Mouse (Mus musculus): ENCODE measurements around the gene Zfand2b.

Zfand2b gene

GRCm38 (mm10) chr1:75212542-75212941, 44.1 kb downstream of the Zfand2b start:
- DNase-seq (ENCODE audit: low spot score in 2 of 2), result peak in 1 of 2 experiments; percentile 31

- DNase-seq (ENCODE audit: low spot score in 2 of 2), result peak in 1 of 2 experiments; percentile 45
Observed at GRCm38 (mm10) chr1:75213096-75213495, 44.6 kb downstream of the Zfand2b start.

- no peak for DNase-seq (ENCODE audit: low spot score in 2 of 2)
Observed at GRCm38 (mm10) chr1:75214442-75214841, 46.0 kb downstream of the Zfand2b start.

- no peak for DNase-seq (ENCODE audit: low spot score in 2 of 2)
Observed at GRCm38 (mm10) chr1:75214886-75215285, 46.4 kb downstream of the Zfand2b start.

- no peak for DNase-seq (ENCODE audit: low spot score in 2 of 2)
Observed at GRCm38 (mm10) chr1:75215785-75216184, 47.3 kb downstream of the Zfand2b start.

- DNase-seq (ENCODE audit: low spot score in 2 of 2), result peak; percentile 52 to 70
Observed at GRCm38 (mm10) chr1:75216797-75217585, 48.5 kb downstream of the Zfand2b start.

- DNase-seq (ENCODE audit: low spot score in 2 of 2), result no peak
Observed at GRCm38 (mm10) chr1:75217893-75218226, 49.4 kb downstream of the Zfand2b start.

GRCm38 (mm10) chr1:75218227-75219001, 50.0 kb downstream of the Zfand2b start:
- peak; percentile 76 to 85 for DNase-seq (ENCODE audit: low spot score in 2 of 2)

- DNase-seq (ENCODE audit: low spot score in 2 of 2), result peak; percentile 98 to 99
Observed at GRCm38 (mm10) chr1:75219078-75219477, 50.6 kb downstream of the Zfand2b start.

- peak in 1 of 2 experiments; percentile 61 for DNase-seq (ENCODE audit: low spot score in 2 of 2)
Observed at GRCm38 (mm10) chr1:75219531-75219930, 51.1 kb downstream of the Zfand2b start, which contains the start of gene Tuba4a. Gene Tuba4a, minus strand, starts transcription at chr1:75219865.

All from spleen, postnatal 10 days (tissue).